Mouse (Mus musculus) kidney, postnatal 4 days (tissue): ENCODE results near the gene Evx1.
A peak's percentile ranks its signal among the peaks of the same experiment; 100 is the strongest.
"Not testable (repeated sequence)": the region's sequence is repeated elsewhere in the genome, so short reads cannot be mapped to it uniquely, and the experiment has no call there.

Experiments used
- DNase-seq, 2 experiments: peaks; one replicate each; pipeline ENCODE4 v3.0.0; 2021; ENCODE audit warnings: mixed read lengths in 2 of 2

Gene Evx1

GRCm38 (mm10) chr6:52321826-52322315 is 8.6 kb downstream of the Evx1 start:
- peak in 1 of 2 experiments; percentile 34 for DNase-seq

GRCm38 (mm10) chr6:52322721-52323215 is 9.5 kb downstream of the Evx1 start:
- DNase-seq, result no peak

GRCm38 (mm10) chr6:52323292-52323691 is 10.0 kb downstream of the Evx1 start:
- peak in 1 of 2 experiments; percentile 30 for DNase-seq

- DNase-seq, result no peak
Observed at GRCm38 (mm10) chr6:52324061-52324460, 10.8 kb downstream of the Evx1 start.

- not testable (repeated sequence) for DNase-seq
Observed at GRCm38 (mm10) chr6:52346816-52347215, 33.5 kb downstream of the Evx1 start.

- no peak for DNase-seq
Observed at GRCm38 (mm10) chr6:52366021-52366420, 52.7 kb downstream of the Evx1 start.

- DNase-seq, result no peak
Observed at GRCm38 (mm10) chr6:52366533-52366932, 53.2 kb downstream of the Evx1 start.

- no peak for DNase-seq
Observed at GRCm38 (mm10) chr6:52367067-52367466, 53.8 kb downstream of the Evx1 start.
